Mouse (Mus musculus): ENCODE measurements around the gene Inpp4b.

GRCm38 (mm10) chr8:81859805-81860204, 517.4 kb downstream of the Inpp4b start:
- TF ChIP-seq CTCF (IDR thresholded peaks at IDR 0.05; ENCODE audit: low read depth, low read length) (no peak), GATA1 (IDR thresholded peaks at IDR 0.05; ENCODE audit: borderline replicate concordance, low read length) (no peak), POLR2AphosphoS5 (IDR thresholded peaks at IDR 0.05; ENCODE audit: insufficient replicate concordance, low read depth, low read length) (no peak)

Data from G1E (cell line).